Mouse (Mus musculus): ENCODE measurements around the gene Pex14. TPM values are rescaled to one million over a fixed set of nuclear protein-coding genes. Genes with fewer than 3 reads are reported as not detected.

Pex14 gene
- polyA plus RNA-seq, 1 experiment: 71.5 TPM

DNA sequence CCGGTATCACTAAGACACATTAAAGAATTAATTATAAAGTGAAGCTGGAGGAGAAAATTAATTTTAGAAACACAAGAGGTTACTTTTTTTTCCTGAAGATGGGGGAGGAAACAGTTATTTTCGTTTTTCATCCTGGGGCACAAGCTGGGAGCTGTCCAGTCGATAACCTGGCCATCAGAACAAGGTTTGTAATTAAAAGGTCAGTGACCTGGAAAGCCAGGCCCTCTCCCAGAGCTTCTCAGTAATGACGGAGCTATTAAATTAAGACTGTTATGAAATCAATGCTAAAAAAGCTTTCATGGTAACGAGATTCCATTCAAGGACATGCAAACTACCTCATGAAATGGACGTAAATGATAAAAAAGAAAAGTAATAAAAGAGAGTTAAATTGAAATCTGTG lies 62.0 kb downstream of the Pex14 start:
- peaks cover 7% of the 10 kb centered on the region for H3K79me2 ChIP-seq (ENCODE audit: control insufficient read depth, insufficient read depth)
- TF ChIP-seq POLR2AphosphoS2 (IDR thresholded peaks at IDR 0.05; ENCODE audit: insufficient read length, low read depth) (no peak), REST (IDR thresholded peaks at IDR 0.05; ENCODE audit: insufficient read depth, insufficient read length) (no peak), E2F4 (IDR thresholded peaks at IDR 0.05; ENCODE audit: insufficient read depth) (no peak), SRF (IDR thresholded peaks at IDR 0.05; ENCODE audit: control insufficient read depth, insufficient read length, low read depth) (no peak), MYOG (IDR thresholded peaks at IDR 0.05; ENCODE audit: control insufficient read depth in 1 of 3, insufficient read depth in 1 of 3, insufficient read length in 2 of 3, low read depth in 2 of 3) (no peak), CEBPB (IDR thresholded peaks at IDR 0.05; ENCODE audit: insufficient read depth, poor library complexity, severe bottlenecking) (no peak), USF1 (IDR thresholded peaks at IDR 0.05; ENCODE audit: low read depth) (no peak), POLR2A (IDR thresholded peaks at IDR 0.05; ENCODE audit: insufficient read length, low read depth) (no peak), TCF3 (IDR thresholded peaks at IDR 0.05; ENCODE audit: insufficient read length, low read depth) (no peak), MYOD1 (IDR thresholded peaks at IDR 0.05; ENCODE audit: control insufficient read depth in 1 of 3, insufficient read length in 2 of 3, low read depth in 2 of 3) (no peak), TCF12 (IDR thresholded peaks at IDR 0.05; ENCODE audit: insufficient read depth, poor library complexity, severe bottlenecking) (no peak)
- H3K4me3 ChIP-seq: no peak overlapping the region
- no peaks in the 10 kb centered on the region for H3K27me3 ChIP-seq (ENCODE audit: control insufficient read depth, insufficient read depth, insufficient read length)
- no peaks in the 10 kb centered on the region for H3K36me3 ChIP-seq (ENCODE audit: control insufficient read depth, insufficient read depth)
- no peak overlapping the region for H3K4me2 ChIP-seq (ENCODE audit: low read depth)
- no peak overlapping the region for H3ac ChIP-seq (ENCODE audit: control insufficient read depth, insufficient read length)

- H3K4me3 ChIP-seq: no peak overlapping the region
- H3K79me2 ChIP-seq (ENCODE audit: control insufficient read depth, insufficient read depth): peaks cover 7% of the 10 kb centered on the region
- H3K36me3 ChIP-seq (ENCODE audit: control insufficient read depth, insufficient read depth): no peaks in the 10 kb centered on the region
- no peaks in the 10 kb centered on the region for H3K27me3 ChIP-seq (ENCODE audit: control insufficient read depth, insufficient read depth, insufficient read length)
- no peak overlapping the region for H3ac ChIP-seq (ENCODE audit: control insufficient read depth, insufficient read length)
- no peak overlapping the region for H3K4me2 ChIP-seq (ENCODE audit: low read depth)
- TF ChIP-seq MAX (IDR thresholded peaks at IDR 0.05; ENCODE audit: low read depth): no peak
- TF ChIP-seq USF1 (IDR thresholded peaks at IDR 0.05; ENCODE audit: low read depth): no peak
- no peak for TF ChIP-seq SRF (IDR thresholded peaks at IDR 0.05; ENCODE audit: control insufficient read depth, insufficient read length, low read depth)
- TF ChIP-seq MYOG (IDR thresholded peaks at IDR 0.05; ENCODE audit: control insufficient read depth in 1 of 3, insufficient read depth in 1 of 3, insufficient read length in 2 of 3, low read depth in 2 of 3): no peak
- no peak for TF ChIP-seq TCF12 (IDR thresholded peaks at IDR 0.05; ENCODE audit: insufficient read depth, poor library complexity, severe bottlenecking)
- TF ChIP-seq MYOD1 (IDR thresholded peaks at IDR 0.05; ENCODE audit: control insufficient read depth in 1 of 3, insufficient read length in 2 of 3, low read depth in 2 of 3): no peak
- no peak for TF ChIP-seq REST (IDR thresholded peaks at IDR 0.05; ENCODE audit: insufficient read depth, insufficient read length)
- TF ChIP-seq E2F4 (IDR thresholded peaks at IDR 0.05; ENCODE audit: insufficient read depth): no peak
- no peak for TF ChIP-seq TCF3 (IDR thresholded peaks at IDR 0.05; ENCODE audit: insufficient read length, low read depth)
- TF ChIP-seq CEBPB (IDR thresholded peaks at IDR 0.05; ENCODE audit: insufficient read depth, poor library complexity, severe bottlenecking): no peak
- TF ChIP-seq POLR2AphosphoS2 (IDR thresholded peaks at IDR 0.05; ENCODE audit: insufficient read length, low read depth): no peak
- TF ChIP-seq POLR2A (IDR thresholded peaks at IDR 0.05; ENCODE audit: insufficient read length, low read depth): no peak
These were observed 63.1 kb downstream of the Pex14 start for GRCm38 (mm10) chr4:149036592-149036991.

DNA sequence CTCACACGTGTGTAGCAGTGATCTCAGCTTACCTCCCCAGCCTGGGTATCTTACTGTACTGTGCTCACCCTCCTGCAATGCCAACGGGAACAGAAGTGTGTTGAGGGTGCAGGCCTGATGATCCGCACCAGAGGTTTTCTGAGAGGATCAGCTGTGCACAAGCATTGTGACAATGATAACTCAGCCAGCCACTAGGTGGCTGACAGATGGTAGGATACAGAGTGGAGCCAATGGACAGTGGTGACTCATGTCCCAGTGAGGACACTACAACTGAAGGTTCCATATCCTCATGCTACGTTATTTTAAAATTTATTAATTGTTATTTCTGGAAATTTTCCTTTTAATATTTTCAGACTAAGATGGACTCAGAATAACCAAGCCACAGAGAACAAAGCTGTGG lies 68.2 kb downstream of the Pex14 start:
- H3K27me3 ChIP-seq (ENCODE audit: control insufficient read depth, insufficient read depth, insufficient read length): no peaks in the 10 kb centered on the region
- H3ac ChIP-seq (ENCODE audit: control insufficient read depth, insufficient read length): no peak overlapping the region
- no peak for TF ChIP-seq SRF (IDR thresholded peaks at IDR 0.05; ENCODE audit: control insufficient read depth, insufficient read length, low read depth)
- TF ChIP-seq MYOG (IDR thresholded peaks at IDR 0.05; ENCODE audit: control insufficient read depth in 1 of 3, insufficient read depth in 1 of 3, insufficient read length in 2 of 3, low read depth in 2 of 3): no peak
- no peak for TF ChIP-seq REST (IDR thresholded peaks at IDR 0.05; ENCODE audit: insufficient read depth, insufficient read length)
- no peak for TF ChIP-seq MAX (IDR thresholded peaks at IDR 0.05; ENCODE audit: low read depth)
- TF ChIP-seq TCF3 (IDR thresholded peaks at IDR 0.05; ENCODE audit: insufficient read length, low read depth): no peak
- no peak overlapping the region for H3K4me2 ChIP-seq (ENCODE audit: low read depth)
- H3K4me3 ChIP-seq: no peak overlapping the region
- H3K36me3 ChIP-seq (ENCODE audit: control insufficient read depth, insufficient read depth): no peaks in the 10 kb centered on the region
- H3K79me2 ChIP-seq (ENCODE audit: control insufficient read depth, insufficient read depth): peaks cover 7% of the 10 kb centered on the region

DNA sequence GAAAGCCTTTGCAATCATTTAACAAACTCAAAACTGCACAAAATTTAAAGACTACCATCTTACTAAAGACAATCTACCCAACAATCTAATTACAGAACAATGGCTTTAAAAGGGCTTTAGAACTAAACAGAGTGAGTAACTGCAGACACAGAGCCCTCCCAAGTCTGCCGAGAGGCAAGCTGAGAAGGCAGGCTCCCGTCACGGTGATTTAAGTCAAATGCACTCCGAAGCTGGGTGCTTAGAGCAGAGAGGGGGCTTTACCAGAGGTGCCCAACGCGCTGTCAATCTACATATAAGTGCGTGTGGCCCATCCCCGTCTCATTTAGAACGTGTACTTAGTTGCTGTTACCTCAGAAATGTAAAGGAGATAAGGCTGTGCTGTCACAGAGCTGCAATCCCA lies 72.1 kb downstream of the Pex14 start:
- no peak overlapping the region for H3K4me2 ChIP-seq (ENCODE audit: low read depth)
- TF ChIP-seq TCF3 (IDR thresholded peaks at IDR 0.05; ENCODE audit: insufficient read length, low read depth) (no peak), MYOD1 (IDR thresholded peaks at IDR 0.05; ENCODE audit: control insufficient read depth in 1 of 3, insufficient read length in 2 of 3, low read depth in 2 of 3) (no peak), POLR2A (IDR thresholded peaks at IDR 0.05; ENCODE audit: insufficient read length, low read depth) (no peak), MAX (IDR thresholded peaks at IDR 0.05; ENCODE audit: low read depth) (no peak), E2F4 (IDR thresholded peaks at IDR 0.05; ENCODE audit: insufficient read depth) (no peak), USF1 (IDR thresholded peaks at IDR 0.05; ENCODE audit: low read depth) (no peak), SRF (IDR thresholded peaks at IDR 0.05; ENCODE audit: control insufficient read depth, insufficient read length, low read depth) (no peak), REST (IDR thresholded peaks at IDR 0.05; ENCODE audit: insufficient read depth, insufficient read length) (no peak), POLR2AphosphoS2 (IDR thresholded peaks at IDR 0.05; ENCODE audit: insufficient read length, low read depth) (no peak), TCF12 (IDR thresholded peaks at IDR 0.05; ENCODE audit: insufficient read depth, poor library complexity, severe bottlenecking) (no peak), CEBPB (IDR thresholded peaks at IDR 0.05; ENCODE audit: insufficient read depth, poor library complexity, severe bottlenecking) (no peak), MYOG (IDR thresholded peaks at IDR 0.05; ENCODE audit: control insufficient read depth in 1 of 3, insufficient read depth in 1 of 3, insufficient read length in 2 of 3, low read depth in 2 of 3) (no peak)
- no peak overlapping the region for H3ac ChIP-seq (ENCODE audit: control insufficient read depth, insufficient read length)
- H3K27me3 ChIP-seq (ENCODE audit: control insufficient read depth, insufficient read depth, insufficient read length): no peaks in the 10 kb centered on the region
- H3K4me3 ChIP-seq: no peak overlapping the region
- no peaks in the 10 kb centered on the region for H3K36me3 ChIP-seq (ENCODE audit: control insufficient read depth, insufficient read depth)
- H3K79me2 ChIP-seq (ENCODE audit: control insufficient read depth, insufficient read depth): no peaks in the 10 kb centered on the region

DNA sequence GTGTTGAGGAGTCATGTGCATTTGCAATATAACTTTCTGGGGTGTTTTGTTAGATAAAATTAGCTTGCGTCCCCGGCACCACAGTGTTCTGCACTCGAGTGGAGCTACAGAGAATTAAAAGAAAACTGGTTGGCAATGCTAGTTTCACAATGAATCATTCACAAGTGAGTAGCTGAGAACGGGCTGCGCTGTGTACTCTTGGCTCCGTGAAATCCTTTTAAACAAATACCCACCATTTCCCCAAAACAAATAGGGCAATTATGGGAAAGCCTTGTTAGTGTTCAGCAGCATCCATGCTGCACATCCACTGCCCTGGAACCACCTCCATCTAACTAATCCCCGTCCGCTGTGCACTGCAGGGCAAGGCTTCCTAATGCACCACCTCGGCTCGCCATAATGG lies 74.4 kb downstream of the Pex14 start:
- no peak for TF ChIP-seq MYOD1 (IDR thresholded peaks at IDR 0.05; ENCODE audit: control insufficient read depth in 1 of 3, insufficient read length in 2 of 3, low read depth in 2 of 3)
- no peak for TF ChIP-seq POLR2AphosphoS2 (IDR thresholded peaks at IDR 0.05; ENCODE audit: insufficient read length, low read depth)
- no peak for TF ChIP-seq MAX (IDR thresholded peaks at IDR 0.05; ENCODE audit: low read depth)
- TF ChIP-seq MYOG (IDR thresholded peaks at IDR 0.05; ENCODE audit: control insufficient read depth in 1 of 3, insufficient read depth in 1 of 3, insufficient read length in 2 of 3, low read depth in 2 of 3): no peak
- no peak for TF ChIP-seq TCF12 (IDR thresholded peaks at IDR 0.05; ENCODE audit: insufficient read depth, poor library complexity, severe bottlenecking)
- TF ChIP-seq SRF (IDR thresholded peaks at IDR 0.05; ENCODE audit: control insufficient read depth, insufficient read length, low read depth): no peak
- TF ChIP-seq REST (IDR thresholded peaks at IDR 0.05; ENCODE audit: insufficient read depth, insufficient read length): no peak
- no peak for TF ChIP-seq CEBPB (IDR thresholded peaks at IDR 0.05; ENCODE audit: insufficient read depth, poor library complexity, severe bottlenecking)
- no peak for TF ChIP-seq USF1 (IDR thresholded peaks at IDR 0.05; ENCODE audit: low read depth)
- Histone ChIP-seq H3K4me2 (ENCODE audit: low read depth) (no peak overlapping the region), H3K27me3 (ENCODE audit: control insufficient read depth, insufficient read depth, insufficient read length) (no peaks in the 10 kb centered on the region)

More for the DNA sequence above, 74.4 kb downstream of the Pex14 start:
- H3K4me3 ChIP-seq: no peak overlapping the region
- H3ac ChIP-seq (ENCODE audit: control insufficient read depth, insufficient read length): no peak overlapping the region
- H3K36me3 ChIP-seq (ENCODE audit: control insufficient read depth, insufficient read depth): no peaks in the 10 kb centered on the region
- no peaks in the 10 kb centered on the region for H3K79me2 ChIP-seq (ENCODE audit: control insufficient read depth, insufficient read depth)
